Mouse (Mus musculus) embryonic facial prominence, embryonic 14.5 days (tissue): Measurements from ENCODE around the gene 1500009C09Rik. TPM values are rescaled to one million over a fixed set of nuclear protein-coding genes. Genes with fewer than 3 reads are reported as not detected.

Experiments used
- ATAC-seq: fragments of 200-750 bp; cut with Nextera tagmentation; 2 replicates; pipeline ENCODE4 v1.8.0; 2017; ENCODE audit warnings: low read depth, moderate number of reproducible peaks, moderate TSS enrichment
- DNase-seq: peaks from one replicate; pipeline ENCODE4 v3.0.0-alpha.2; 2015; ENCODE audit warnings: low spot score
- H3K27ac ChIP-seq: fragments of 300-500 bp; sonication (generic); replicated peaks from 2 replicates; pipeline ENCODE4 v1.5.1; 2014; ENCODE audit warnings: low read depth, mild to moderate bottlenecking, low read length, moderate library complexity
- H3K27me3 ChIP-seq: fragments of 300-500 bp; sonication (generic); replicated peaks from 2 replicates; pipeline ENCODE4 v1.6.1; 2014; ENCODE audit warnings: low read length; ENCODE audit not compliant: control insufficient read depth, insufficient read depth
- H3K36me3 ChIP-seq: fragments of 300-500 bp; sonication (generic); 2 replicates; pipeline ENCODE4 v1.6.1; 2014; ENCODE audit warnings: low read length, mixed read lengths; ENCODE audit not compliant: control insufficient read depth, insufficient read depth
- H3K4me1 ChIP-seq: fragments of 300-500 bp; sonication (generic); 2 replicates; pipeline ENCODE4 v1.6.1; 2014; ENCODE audit warnings: antibody characterized with exemption, low read length; ENCODE audit not compliant: control insufficient read depth, insufficient read depth
- H3K4me2 ChIP-seq: fragments of 300-500 bp; sonication (generic); 2 replicates; pipeline ENCODE4 v1.6.1; 2014; ENCODE audit warnings: low read depth, mild to moderate bottlenecking, low read length, moderate library complexity, mixed read lengths
- H3K4me3 ChIP-seq: fragments of 300-500 bp; sonication (generic); 2 replicates; pipeline ENCODE4 v1.5.1; 2014; ENCODE audit warnings: low read depth, mild to moderate bottlenecking, low read length
- H3K9ac ChIP-seq: fragments of 300-500 bp; sonication (generic); 2 replicates; pipeline ENCODE4 v1.6.1; 2014; ENCODE audit warnings: low read depth, mild to moderate bottlenecking, low read length, moderate library complexity, mixed read lengths
- H3K9me3 ChIP-seq: fragments of 300-500 bp; sonication (generic); 2 replicates; pipeline ENCODE4 v1.6.1; 2016; ENCODE audit warnings: low read length; ENCODE audit not compliant: control insufficient read depth
- WGBS: fragments of 180-500 bp; shearing (Covaris S2); extraction: QIAGEN DNeasy Blood & Tissue Kit; methylation state at CpG from one replicate; pipeline ENCODE4 v1.1.7; 2014; 5-methylcytosine and 5-hydroxymethylcytosine counted together
- polyA plus RNA-seq: library from polyadenylated mRNA; unstranded; fragments of >200 nt; fragmentation: Nextera tagmentation; extraction: Ambion mirVana; gene quantifications from 2 replicates; pipeline ENCODE4 v1.2.1, GENCODE M21; 2014

Gene 1500009C09Rik
- polyA plus RNA-seq, 1 experiment from 2014 or later = 0.25 TPM

GRCm38 (mm10) chr15:82209295-82210050 lies 42.7 kb upstream of the 1500009C09Rik start:
- Histone ChIP-seq H3K9me3 (no peaks in the 10 kb centered on the region), H3K4me3 (no peak overlapping the region), H3K9ac (no peak overlapping the region), H3K4me2 (no peak overlapping the region), H3K4me1 (0 out of 2 replicates have a peak, but pooled peaks cover 3% of the 10 kb centered on the region), H3K36me3 (peaks cover 18% of the 10 kb centered on the region), H3K27ac (no peak overlapping the region), H3K27me3 (peaks cover 93% of the 10 kb centered on the region)
- ATAC-seq (no peak), DNase-seq (no peak)
- WGBS = 77% methylated on average over 13 of the region's 13 CpGs

DNA sequence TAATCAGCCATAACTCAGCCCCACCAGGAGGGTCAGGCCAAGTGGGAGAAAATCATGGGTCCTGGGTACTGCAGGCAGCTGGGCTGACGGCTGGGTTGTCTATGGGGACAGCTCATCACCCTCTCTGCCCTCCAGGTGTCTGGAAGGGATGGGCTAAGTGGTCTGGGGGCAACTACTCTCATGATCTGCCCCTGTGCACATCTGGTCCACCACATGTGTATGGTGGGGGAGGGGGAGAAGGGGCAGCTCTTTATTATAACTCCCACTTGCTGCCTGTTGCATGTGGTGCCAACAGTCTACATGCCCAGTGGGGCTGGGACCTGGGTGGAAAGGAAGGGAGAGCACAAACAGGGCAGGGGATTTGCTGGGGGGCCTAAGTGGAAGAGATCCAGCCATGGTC lies 41.4 kb upstream of the 1500009C09Rik start:
- ATAC-seq (no peak), DNase-seq (no peak)
- H3K9me3 ChIP-seq = no peaks in the 10 kb centered on the region
- 50% methylated on average over 1 of the region's 1 CpGs for WGBS
- H3K27me3 ChIP-seq = peaks cover 97% of the 10 kb centered on the region
- H3K9ac ChIP-seq = no peak overlapping the region
- H3K4me2 ChIP-seq = no peak overlapping the region
- no peak overlapping the region for H3K4me3 ChIP-seq
- 0 out of 2 replicates have a peak, but pooled peaks cover 3% of the 10 kb centered on the region for H3K4me1 ChIP-seq
- no peak overlapping the region for H3K27ac ChIP-seq
- peaks cover 7% of the 10 kb centered on the region for H3K36me3 ChIP-seq

DNA sequence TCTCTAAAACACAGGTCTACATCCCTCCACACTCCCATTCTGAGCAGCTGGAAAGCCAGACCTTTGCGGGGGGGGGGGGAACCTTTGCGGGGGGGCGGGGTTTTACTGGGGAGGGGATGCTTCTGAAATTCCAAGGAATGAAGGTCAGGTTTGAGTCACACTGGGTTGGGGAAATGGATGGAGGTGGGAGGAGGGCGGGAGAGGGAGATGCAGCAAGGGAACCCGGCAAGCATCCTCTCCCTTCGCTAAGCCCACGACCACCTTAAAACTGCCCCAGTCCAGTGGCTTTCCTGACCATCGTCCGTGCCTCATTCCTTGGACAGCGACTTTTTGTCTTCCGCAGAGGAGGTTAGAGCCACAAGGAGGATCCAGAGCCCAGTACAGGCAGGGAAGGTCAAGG lies 40.9 kb upstream of the 1500009C09Rik start:
- ATAC-seq (no peak), DNase-seq (no peak)
- Histone ChIP-seq H3K9me3 (no peaks in the 10 kb centered on the region), H3K36me3 (0 out of 2 replicates have a peak, but pooled peaks cover 2% of the 10 kb centered on the region), H3K27ac (no peak overlapping the region), H3K4me1 (0 out of 2 replicates have a peak, but pooled peaks cover 5% of the 10 kb centered on the region), H3K27me3 (peaks cover 97% of the 10 kb centered on the region), H3K4me3 (peak overlapping the region; percentile 51; the same call in 1 of the 2 replicates), H3K4me2 (peak overlapping the region; percentile 85), H3K9ac (no peak overlapping the region)
- WGBS = 1% methylated on average over 8 of the region's 11 CpGs

GRCm38 (mm10) chr15:82211911-82212751 lies 40.1 kb upstream of the 1500009C09Rik start:
- Histone ChIP-seq H3K36me3 (no peaks in the 10 kb centered on the region), H3K4me1 (0 out of 2 replicates have a peak, but pooled peaks cover 6% of the 10 kb centered on the region), H3K27me3 (peaks cover 97% of the 10 kb centered on the region), H3K9ac (peak overlapping the region; percentile 58), H3K4me3 (peak overlapping the region; percentile 51), H3K4me2 (peak overlapping the region; percentile 85), H3K9me3 (no peaks in the 10 kb centered on the region), H3K27ac (no peak overlapping the region)
- DNase-seq (no peak), ATAC-seq (peak; percentile 42)
- under 1% methylated on average over 59 of the region's 112 CpGs for WGBS

GRCm38 (mm10) chr15:82212752-82213063 lies 39.5 kb upstream of the 1500009C09Rik start, which contains the start of gene Shisa8:
Shisa8 (minus strand) TSS chr15:82212815.
- H3K9me3 ChIP-seq = no peaks in the 10 kb centered on the region
- peak within 1 kb of the TSS; percentile 58 for H3K9ac ChIP-seq
- ATAC-seq = no peak
- H3K27me3 ChIP-seq = peaks cover 93% of the 10 kb centered on the region
- no peak within 1 kb of the TSS for H3K27ac ChIP-seq
- H3K4me1 ChIP-seq = 0 out of 2 replicates have a peak, but pooled peaks cover 6% of the 10 kb centered on the region
- under 1% methylated on average over 18 of the region's 34 CpGs for WGBS
- peak within 1 kb of the TSS; percentile 51 for H3K4me3 ChIP-seq
- H3K4me2 ChIP-seq = peak within 1 kb of the TSS; percentile 85
- H3K36me3 ChIP-seq = no peaks in the 10 kb centered on the region
- DNase-seq = no peak

GRCm38 (mm10) chr15:82213222-82213621 lies 39.0 kb upstream of the 1500009C09Rik start:
- Histone ChIP-seq H3K4me2 (peak overlapping the region; percentile 85; the same call in 1 of the 2 replicates), H3K4me3 (no peak overlapping the region), H3K36me3 (no peaks in the 10 kb centered on the region), H3K9ac (no peak overlapping the region), H3K27ac (no peak overlapping the region), H3K4me1 (0 out of 2 replicates have a peak, but pooled peaks cover 6% of the 10 kb centered on the region), H3K9me3 (no peaks in the 10 kb centered on the region), H3K27me3 (peaks cover 87% of the 10 kb centered on the region)
- ATAC-seq (no peak), DNase-seq (no peak)
- 25% methylated on average over 4 of the region's 4 CpGs for WGBS

DNA sequence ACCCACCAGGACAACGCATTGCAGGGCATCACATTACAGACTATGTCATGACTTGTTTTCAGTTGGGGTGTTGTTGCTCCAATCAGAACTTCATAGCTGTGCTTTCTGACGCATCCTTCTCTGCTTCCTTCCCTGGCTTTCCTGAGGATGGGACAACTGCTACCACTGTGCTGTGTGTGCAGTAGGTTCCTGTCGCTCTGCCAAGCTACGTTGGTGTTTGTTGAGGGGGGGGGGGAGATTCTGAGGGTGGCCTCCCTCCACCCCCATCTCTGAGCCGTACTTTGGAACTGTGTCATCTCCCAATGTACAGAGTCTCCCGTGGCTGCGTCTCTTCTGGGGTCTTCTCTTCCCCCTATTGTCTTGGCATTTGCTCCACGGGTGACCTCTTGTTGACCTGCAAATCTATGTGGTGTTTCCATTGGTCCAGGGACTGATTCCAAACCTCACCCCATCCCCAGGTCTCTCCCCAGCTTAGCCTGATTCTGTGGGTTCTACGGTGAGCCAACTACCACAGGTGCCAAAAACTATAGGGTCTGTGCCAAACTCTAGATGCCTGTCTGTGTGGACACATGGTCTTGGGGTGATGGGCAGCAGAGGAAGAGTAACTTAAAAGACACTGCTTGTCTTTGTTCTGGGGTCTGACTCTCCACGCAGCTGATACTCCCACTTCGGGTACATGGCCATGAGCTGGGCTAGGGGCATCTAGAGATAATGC lies 36.7 kb upstream of the 1500009C09Rik start:
- H3K36me3 ChIP-seq = no peaks in the 10 kb centered on the region
- H3K4me3 ChIP-seq = no peak overlapping the region
- no peak for ATAC-seq
- WGBS = 27% methylated on average over 11 of the region's 11 CpGs
- H3K27ac ChIP-seq = no peak overlapping the region
- no peaks in the 10 kb centered on the region for H3K9me3 ChIP-seq
- DNase-seq = no peak
- H3K4me1 ChIP-seq = 0 out of 2 replicates have a peak, but pooled peaks cover 6% of the 10 kb centered on the region
- H3K9ac ChIP-seq = no peak overlapping the region
- no peak overlapping the region for H3K4me2 ChIP-seq
- peaks cover 66% of the 10 kb centered on the region for H3K27me3 ChIP-seq

GRCm38 (mm10) chr15:82216142-82216827 lies 35.9 kb upstream of the 1500009C09Rik start:
- WGBS = 42% methylated on average over 20 of the region's 20 CpGs
- H3K4me3 ChIP-seq = no peak overlapping the region
- H3K4me1 ChIP-seq = 0 out of 2 replicates have a peak, but pooled peaks cover 6% of the 10 kb centered on the region
- H3K9me3 ChIP-seq = no peaks in the 10 kb centered on the region
- no peak overlapping the region for H3K27ac ChIP-seq
- H3K36me3 ChIP-seq = no peaks in the 10 kb centered on the region
- peaks cover 58% of the 10 kb centered on the region for H3K27me3 ChIP-seq
- no peak overlapping the region for H3K9ac ChIP-seq
- H3K4me2 ChIP-seq = no peak overlapping the region
- ATAC-seq = no peak
- no peak for DNase-seq
